Mouse (Mus musculus): ENCODE results near the gene Wdfy3.

GRCm38 (mm10) chr5:101861786-101862571, 207.7 kb downstream of the Wdfy3 start:
- TF ChIP-seq CTCF (IDR thresholded peaks at IDR 0.05; ENCODE audit: low read depth) = no peak
- no peak for TF ChIP-seq EP300 (IDR thresholded peaks at IDR 0.05; ENCODE audit: low read depth)
